Mouse (Mus musculus) cerebellum, postnatal 36 days (tissue): ENCODE measurements around the gene Tnp1.
A peak's percentile ranks its signal among the peaks of the same experiment; 100 is the strongest.

ENCODE experiments used
- DNase-seq, 2 experiments: peaks; one replicate each; pipeline ENCODE4 v3.0.0; 2021 to 2022; ENCODE audit warnings: mixed read lengths in 2 of 2

Gene Tnp1

GRCm38 (mm10) chr1:73015731-73016130, at the start of gene Tnp1:
Gene Tnp1 (minus strand): TSS chr1:73015909.
- DNase-seq: no peak

- DNase-seq: no peak
Observed at GRCm38 (mm10) chr1:73064336-73064735, 48.6 kb upstream of the Tnp1 start.

- no peak for DNase-seq
Observed at GRCm38 (mm10) chr1:73061491-73062233, 46.0 kb upstream of the Tnp1 start.

GRCm38 (mm10) chr1:73060271-73060670, 44.6 kb upstream of the Tnp1 start:
- no peak for DNase-seq

- no peak for DNase-seq
Observed at GRCm38 (mm10) chr1:73056266-73057001, 40.7 kb upstream of the Tnp1 start.

GRCm38 (mm10) chr1:73055820-73056219, 40.1 kb upstream of the Tnp1 start:
- DNase-seq: peak in 1 of 2 experiments; percentile 22

GRCm38 (mm10) chr1:73055206-73055605, 39.5 kb upstream of the Tnp1 start:
- peak; percentile 38 to 43 for DNase-seq

- no peak for DNase-seq
Observed at GRCm38 (mm10) chr1:73053545-73054326, 38.0 kb upstream of the Tnp1 start.

GRCm38 (mm10) chr1:73046896-73047672, 31.4 kb upstream of the Tnp1 start:
- no peak for DNase-seq

- no peak for DNase-seq
Observed at GRCm38 (mm10) chr1:73045948-73046685, 30.4 kb upstream of the Tnp1 start.

GRCm38 (mm10) chr1:73043671-73044070, 28.0 kb upstream of the Tnp1 start:
- DNase-seq: no peak

GRCm38 (mm10) chr1:73040691-73041425, 25.1 kb upstream of the Tnp1 start:
- no peak for DNase-seq

- DNase-seq: no peak
Observed at GRCm38 (mm10) chr1:73038532-73038931, 22.8 kb upstream of the Tnp1 start.

- DNase-seq: no peak
Observed at GRCm38 (mm10) chr1:73036536-73036935, 20.8 kb upstream of the Tnp1 start.

GRCm38 (mm10) chr1:73035726-73036125, 20.0 kb upstream of the Tnp1 start:
- no peak for DNase-seq

GRCm38 (mm10) chr1:73032491-73032890, 16.8 kb upstream of the Tnp1 start:
- DNase-seq: no peak

- no peak for DNase-seq
Observed at GRCm38 (mm10) chr1:73028741-73029140, 13.0 kb upstream of the Tnp1 start.

- DNase-seq: no peak
Observed at GRCm38 (mm10) chr1:73027381-73027780, 11.7 kb upstream of the Tnp1 start.

- no peak for DNase-seq
Observed at GRCm38 (mm10) chr1:73026786-73027299, 11.1 kb upstream of the Tnp1 start.

- no peak for DNase-seq
Observed at GRCm38 (mm10) chr1:73026157-73026556, 10.4 kb upstream of the Tnp1 start.

GRCm38 (mm10) chr1:73006847-73007246, 8.9 kb downstream of the Tnp1 start:
- DNase-seq: no peak
